Mouse (Mus musculus) hematopoietic stem cell, adult 5-6 weeks (primary cell): ENCODE results near the gene Zfp553. TPM values are rescaled to one million over a fixed set of nuclear protein-coding genes. Genes with fewer than 3 reads are reported as not detected.
A peak's percentile ranks its signal among the peaks of the same experiment; 100 is the strongest.

ENCODE experiments used
- ATAC-seq, 2 experiments: fragments of 125-278 bp in 1 of 2; replicated peaks in 1 of 2; 2 replicates each; pipeline ENCODE4 v1.8.0; 2016 to 2017; ENCODE audit warnings: inconsistent platforms in 2 of 2, mild to moderate bottlenecking in 2 of 2, moderate number of reproducible peaks in 2 of 2, low read depth in 1 of 2, moderate TSS enrichment in 1 of 2; ENCODE audit not compliant: low FRiP score in 2 of 2, poor library complexity in 2 of 2, severe bottlenecking in 2 of 2, insufficient read depth in 1 of 2, low TSS enrichment in 1 of 2
- total RNA-seq: library from RNA; stranded (forward); fragments of 172-1452, 232-1000 nt; gene quantifications from 2 replicates; pipeline ENCODE4 v1.2.3, GENCODE M21; 2017

Zfp553 gene
- total RNA-seq = 19.8 and 29.2 TPM in 2 replicates

DNA sequence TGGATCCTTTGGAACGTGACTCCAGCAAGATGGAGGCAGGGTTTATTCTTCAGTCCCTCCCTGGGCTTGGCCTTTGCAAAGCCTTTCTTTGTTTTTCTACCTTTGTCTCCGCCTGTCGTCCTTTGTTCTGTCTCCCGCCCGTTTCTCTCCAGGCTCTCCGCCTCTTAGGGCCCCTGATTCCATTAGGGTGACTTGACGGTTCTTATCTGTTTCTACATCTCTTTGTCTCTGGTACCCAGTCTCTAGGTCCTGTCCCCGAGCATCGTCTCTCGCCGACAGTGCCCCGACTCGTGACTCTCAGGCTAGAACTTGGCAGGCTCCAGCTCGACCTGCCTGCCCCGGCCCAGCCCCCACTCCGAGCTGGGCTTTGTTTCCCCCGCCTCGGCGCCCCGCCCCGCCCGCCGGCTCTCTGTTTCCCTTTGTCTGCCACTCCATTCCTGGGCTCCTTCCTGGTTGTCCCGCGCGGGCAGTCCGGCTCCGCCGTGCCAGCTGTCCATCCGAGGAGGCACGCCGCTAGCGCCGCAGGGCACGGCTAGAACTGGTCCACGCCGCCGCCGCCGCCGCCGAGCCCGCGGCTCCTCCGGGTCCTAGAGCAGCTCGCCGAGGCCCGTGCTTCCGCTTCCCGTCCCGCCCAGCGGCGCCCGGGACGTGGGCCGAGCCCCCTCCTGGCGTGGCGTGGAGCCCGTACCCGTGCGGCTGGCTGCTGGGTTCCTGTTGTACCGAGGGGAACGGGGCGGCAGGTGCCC, at the start of gene Zfp553, which contains the start of gene Sept1:
Zfp553 (plus strand) TSS at position 440 of the 746 bp plus-strand sequence.
Sept1 (minus strand) TSS at position 509 of the 746 bp plus-strand sequence.
- peak; percentile 55 to 74 for ATAC-seq

- no peak for ATAC-seq
These were observed 49.5 kb upstream of the Zfp553 start for GRCm38 (mm10) chr7:127183345-127183744.

GRCm38 (mm10) chr7:127183828-127184227, 49.0 kb upstream of the Zfp553 start:
- ATAC-seq = no peak

DNA sequence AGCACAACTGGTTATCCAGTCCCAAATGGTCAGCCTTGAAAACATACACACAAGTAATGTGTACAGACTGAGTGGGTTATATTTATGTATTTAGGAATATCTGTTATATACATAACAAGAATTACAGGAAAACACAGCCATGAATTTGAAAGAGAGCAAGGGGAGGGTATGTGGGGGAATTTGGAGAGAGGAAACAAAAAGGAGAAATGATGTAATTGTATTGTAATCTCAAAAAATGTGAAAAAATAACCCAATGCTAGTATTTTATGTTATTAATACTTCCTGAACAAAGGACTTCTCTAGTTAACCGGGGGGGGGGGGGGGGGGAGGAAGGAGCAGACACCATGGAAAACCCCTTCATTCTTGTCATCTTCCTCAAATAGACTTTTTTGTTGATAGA, 48.1 kb upstream of the Zfp553 start:
- ATAC-seq = no peak

GRCm38 (mm10) chr7:127185601-127186000, 47.3 kb upstream of the Zfp553 start:
- ATAC-seq = peak in 1 of 2 experiments; percentile 57; a peak in 2 of 4 replicates

- ATAC-seq = no peak
These were observed 45.5 kb upstream of the Zfp553 start for GRCm38 (mm10) chr7:127187351-127187750.

GRCm38 (mm10) chr7:127188305-127189276, 44.3 kb upstream of the Zfp553 start:
- 0 out of 4 replicates have a peak, but pooled peaks of 1 of the 2 experiments have one; percentile 19 for ATAC-seq

DNA sequence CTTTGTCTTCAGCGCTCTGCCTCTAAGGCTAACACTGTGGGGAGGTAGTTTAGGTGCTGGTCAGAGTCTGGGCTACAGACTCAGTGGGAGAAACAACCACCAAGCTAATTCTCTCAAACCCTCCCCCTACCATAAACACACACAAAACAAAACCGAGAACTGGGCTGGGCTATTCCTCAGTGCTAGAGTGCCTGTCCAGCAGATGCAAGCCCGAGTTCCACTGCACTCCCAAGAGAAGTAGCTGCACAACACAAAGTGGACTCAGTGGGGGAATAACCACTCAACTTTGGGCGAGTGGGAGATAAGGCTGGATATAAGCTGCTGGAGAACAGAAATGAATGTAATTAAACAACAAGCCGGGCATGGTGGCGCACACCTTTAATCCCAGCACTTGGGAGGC, 42.2 kb upstream of the Zfp553 start:
- no peak for ATAC-seq

GRCm38 (mm10) chr7:127192989-127193388, 39.9 kb upstream of the Zfp553 start:
- no peak for ATAC-seq

- no peak for ATAC-seq
These were observed 38.7 kb upstream of the Zfp553 start for GRCm38 (mm10) chr7:127194011-127194632.

DNA sequence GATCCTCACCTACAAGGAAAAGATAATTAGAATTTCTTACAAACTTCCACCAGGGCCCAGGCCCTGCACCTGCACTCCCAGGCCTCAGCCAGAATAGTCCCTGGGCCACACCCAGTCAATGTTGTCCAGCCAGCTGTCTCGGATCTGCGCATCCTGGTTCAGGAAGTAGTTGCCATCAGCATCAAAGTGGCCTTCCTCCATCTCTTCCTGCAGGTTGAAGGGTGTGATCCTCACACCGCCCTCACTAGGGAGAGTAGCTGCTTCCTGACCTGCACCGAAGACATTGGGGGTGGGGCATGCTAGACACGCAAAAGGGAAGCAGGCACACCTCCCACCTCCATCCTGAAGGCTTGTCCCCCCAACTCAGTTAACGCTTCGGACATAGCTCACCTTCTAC, 38.2 kb upstream of the Zfp553 start:
- no peak for ATAC-seq

DNA sequence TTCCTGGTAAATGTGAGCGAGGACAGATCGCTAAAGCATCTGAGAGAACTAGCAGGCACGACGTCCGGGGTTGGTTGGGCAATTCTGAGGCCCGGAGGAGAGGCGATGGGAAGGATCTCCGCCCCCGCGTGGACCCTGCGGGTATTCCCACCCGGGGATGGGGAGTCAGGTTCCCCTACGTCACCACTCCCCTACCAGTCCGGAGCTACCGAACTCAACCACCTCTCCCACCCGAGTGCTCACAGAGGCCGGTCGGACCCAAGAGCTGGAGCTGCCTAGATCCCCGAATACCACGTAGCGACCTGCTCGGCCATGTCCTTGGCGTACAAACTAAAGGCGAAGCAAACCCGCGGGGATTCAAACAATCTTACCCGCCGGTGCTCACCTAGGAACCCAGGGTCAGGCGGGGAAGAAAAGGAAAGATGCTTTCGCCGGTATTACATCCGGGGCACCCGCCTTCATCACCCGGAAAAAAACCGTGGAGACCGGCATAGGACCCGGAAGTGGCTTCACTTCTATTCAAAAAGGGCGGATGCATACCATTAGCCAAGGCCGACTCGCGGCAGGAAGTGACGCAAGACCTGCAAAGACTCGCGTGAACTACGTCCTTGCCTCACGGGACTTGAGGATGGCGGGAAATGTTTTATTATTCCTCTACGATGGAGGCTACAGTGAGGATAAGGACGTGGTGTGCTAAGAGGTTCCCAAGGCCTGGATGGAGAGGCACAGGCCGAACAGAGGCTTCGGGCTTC, 37.1 kb upstream of the Zfp553 start, which contains the start of gene Cd2bp2:
Cd2bp2 (minus strand) TSS at position 507 of the 752 bp plus-strand sequence.
- ATAC-seq = peak; percentile 93 to 96

GRCm38 (mm10) chr7:127196484-127196883, 36.4 kb upstream of the Zfp553 start:
- no peak for ATAC-seq

DNA sequence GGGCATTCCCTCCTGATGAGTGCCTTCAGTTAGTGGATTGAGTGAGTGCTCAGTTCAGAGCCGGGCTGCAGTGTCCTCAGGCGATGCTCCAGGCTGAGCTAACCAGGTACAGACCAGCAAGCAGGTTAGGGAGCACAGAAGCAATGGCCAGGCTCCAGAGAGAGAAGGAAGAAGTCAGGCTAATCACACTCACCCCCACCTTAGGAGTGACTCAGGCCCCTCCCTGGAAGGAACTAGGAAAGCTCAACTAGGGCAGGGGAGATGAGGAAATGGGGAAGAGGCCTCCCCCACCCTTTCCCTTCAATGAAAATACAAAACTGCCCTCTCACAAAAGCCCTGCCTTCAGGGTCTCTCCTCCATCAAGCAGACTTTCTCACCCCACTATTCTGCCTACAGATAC, 26.3 kb upstream of the Zfp553 start:
- no peak for ATAC-seq

DNA sequence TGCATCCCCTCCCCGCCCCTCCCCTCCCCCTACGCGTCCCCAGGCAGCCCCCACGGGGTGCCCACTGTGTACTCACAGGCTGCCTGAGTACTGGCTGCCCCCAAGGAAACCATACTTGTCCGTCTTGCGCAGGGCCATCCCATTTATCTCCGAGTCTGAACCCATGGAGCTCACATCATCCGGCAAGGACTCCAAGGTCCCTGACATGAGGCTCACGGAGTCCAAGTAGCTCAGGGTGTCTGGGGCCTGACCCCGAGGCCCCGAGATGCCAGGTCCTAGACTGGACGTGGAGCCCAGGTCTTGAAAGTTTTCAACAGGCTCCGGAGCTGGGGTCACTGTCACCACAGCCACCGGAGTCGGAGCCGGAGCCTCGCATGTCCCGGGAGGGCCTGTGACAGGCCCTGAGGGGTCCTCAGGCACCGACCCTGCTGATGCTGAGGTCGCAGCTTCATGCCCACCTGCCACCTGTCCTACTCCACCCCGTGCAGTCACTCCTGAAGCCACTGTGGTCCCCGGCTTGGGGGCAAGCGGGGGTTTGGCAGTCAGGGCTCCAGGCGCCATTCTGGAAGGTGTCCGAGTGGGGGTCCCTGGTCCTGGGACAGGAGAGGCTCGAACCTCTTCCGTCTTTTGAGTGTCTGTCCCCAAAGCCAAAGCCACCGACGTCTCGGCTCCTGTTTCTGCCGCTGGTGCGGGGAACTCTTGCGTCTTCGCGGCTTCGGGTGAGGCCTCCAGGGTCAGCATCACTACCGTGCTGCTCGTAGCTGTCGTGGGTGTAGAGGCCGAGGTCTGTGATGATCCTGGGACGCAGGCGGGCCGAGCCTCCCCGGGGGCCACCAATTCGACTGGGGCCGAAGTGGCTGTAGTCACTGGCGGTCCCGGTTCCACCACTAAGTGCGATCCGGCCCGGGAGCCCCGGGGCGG, 25.2 kb upstream of the Zfp553 start:
- no peak for ATAC-seq

DNA sequence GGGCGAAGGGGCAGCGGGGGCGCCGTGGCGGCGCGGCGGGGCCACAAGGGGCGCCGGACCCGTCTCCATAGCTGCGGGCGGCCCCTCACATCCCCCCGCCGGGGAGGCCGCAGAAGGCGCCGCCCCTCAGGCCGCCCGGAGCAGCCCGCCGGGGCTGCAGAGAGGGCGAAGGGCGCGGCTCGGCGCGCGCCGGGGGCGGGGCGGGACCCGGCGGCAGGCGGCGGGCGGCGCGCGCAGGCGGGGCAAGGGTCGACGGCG, 24.6 kb upstream of the Zfp553 start, which contains the start of gene Tbc1d10b:
Tbc1d10b (minus strand) TSS at position 174 of the 258 bp plus-strand sequence.
- ATAC-seq = no peak
